Mouse (Mus musculus) liver, embryonic 14.5 days (tissue): ENCODE data around the gene Cyp4f15. TPM values are rescaled to one million over a fixed set of nuclear protein-coding genes. Genes with fewer than 3 reads are reported as not detected.

ENCODE experiments used
- ATAC-seq: fragments of 200-750 bp; cut with Nextera tagmentation; 2 replicates; pipeline ENCODE4 v1.8.0; 2017; ENCODE audit warnings: moderate number of reproducible peaks, mild to moderate bottlenecking, moderate library complexity; ENCODE audit not compliant: insufficient read depth
- DNase-seq, 3 experiments: peaks; one replicate each; pipeline ENCODE4 v3.0.0-alpha.2; 2012 to 2013; ENCODE audit warnings: low read depth in 3 of 3, low spot score in 3 of 3
- H3K27ac ChIP-seq: fragments of 300-500 bp; sonication (generic); 2 replicates; pipeline ENCODE4 v1.5.1; 2014; ENCODE audit warnings: moderate library complexity, mild to moderate bottlenecking, control low read depth, inconsistent platforms
- H3K27me3 ChIP-seq: fragments of 300-500 bp; sonication (generic); 2 replicates; pipeline ENCODE4 v1.6.1; 2014; ENCODE audit warnings: mild to moderate bottlenecking, low read length, moderate library complexity; ENCODE audit not compliant: control insufficient read depth, insufficient read depth
- H3K36me3 ChIP-seq: fragments of 300-500 bp; sonication (generic); replicated peaks from 2 replicates; pipeline ENCODE4 v1.6.1; 2014; ENCODE audit warnings: low read depth; ENCODE audit not compliant: control insufficient read depth, insufficient read depth
- H3K4me1 ChIP-seq, 2 experiments: fragments of 200-500 bp in 1 of 2; fragments of 300-500 bp in 1 of 2; sonication (generic) in 1 of 2; replicated peaks; 2 replicates each; pipeline ENCODE4 v1.6.1; 2012 to 2014; ENCODE audit warnings: antibody characterized with exemption in 1 of 2, inconsistent platforms in 1 of 2, low read length in 1 of 2; ENCODE audit not compliant: control insufficient read depth in 2 of 2, insufficient read depth in 2 of 2
- H3K4me2 ChIP-seq: fragments of 300-500 bp; sonication (generic); 2 replicates; pipeline ENCODE4 v1.6.1; 2014; ENCODE audit warnings: low read depth, mild to moderate bottlenecking, control low read depth, moderate library complexity
- H3K4me3 ChIP-seq, 2 experiments: fragments of 200-500 bp in 1 of 2; fragments of 300-500 bp in 1 of 2; sonication (generic) in 1 of 2; 2 replicates each; pipeline ENCODE4 v1.5.1; 2012 to 2014; ENCODE audit warnings: low read depth in 2 of 2, low read length in 2 of 2, mild to moderate bottlenecking in 2 of 2, control low read depth in 1 of 2, inconsistent platforms in 1 of 2, moderate library complexity in 1 of 2; ENCODE audit not compliant: insufficient read depth in 1 of 2
- H3K9ac ChIP-seq: fragments of 300-500 bp; sonication (generic); replicated peaks from 2 replicates; pipeline ENCODE4 v1.6.1; 2014; ENCODE audit warnings: mild to moderate bottlenecking, control low read depth, moderate library complexity
- H3K9me3 ChIP-seq: fragments of 300-500 bp; sonication (generic); 2 replicates; pipeline ENCODE4 v1.6.1; 2016; ENCODE audit warnings: low read length, mixed read lengths; ENCODE audit not compliant: control insufficient read depth
- CTCF ChIP-seq: IDR thresholded peaks from 2 replicates; pipeline ENCODE4 v1.5.1; 2016; ENCODE audit warnings: antibody characterized with exemption, low read depth, control low read depth
- EP300 ChIP-seq: IDR thresholded peaks from 2 replicates; pipeline ENCODE4 v1.6.1; 2016; ENCODE audit warnings: antibody characterized with exemption, low read depth
- WGBS: fragments of 180-500 bp; shearing (Covaris S2); extraction: QIAGEN DNeasy Blood & Tissue Kit; methylation state at CpG from one replicate; pipeline ENCODE4 v1.1.7; 2014; ENCODE audit not compliant: insufficient replicate concordance; 5-methylcytosine and 5-hydroxymethylcytosine counted together
- polyA plus RNA-seq, 2 experiments: library from polyadenylated mRNA; depleted of rRNA in 1 of 2; stranded (reverse) in 1 of 2; unstranded in 1 of 2; fragments of >200 nt; fragmentation: Nextera tagmentation in 1 of 2; extraction: Ambion mirVana in 1 of 2; gene quantifications; 2 replicates each; pipeline versions ENCODE4 v1.2.1 to v1.2.3; 2012 to 2014

Gene Cyp4f15
- polyA plus RNA-seq (2012; rRNA removed) = 3.9 and 4.4 TPM in 2 replicates
- polyA plus RNA-seq (2014; fragmentation: Nextera tagmentation; extraction: Ambion mirVana) = 2.3 and 3.0 TPM in 2 replicates

- Histone ChIP-seq H3K27me3 (no peaks in the 10 kb centered on the region), H3K9ac (no peak within 1 kb of the TSS), H3K4me2 (peak within 1 kb of the TSS; percentile 42), H3K4me3 (peak within 1 kb of the TSS; percentile 2 to 24; a peak in 1 of 4 replicates), H3K27ac (no peak within 1 kb of the TSS), H3K36me3 (no peaks in the 10 kb centered on the region), H3K9me3 (no peaks in the 10 kb centered on the region), H3K4me1 (peaks cover 0 to 2% of the 10 kb centered on the region in 2 experiments; a peak in 1 of 4 replicates)
- DNase-seq (no peak), ATAC-seq (peak; percentile 60; the same call in 1 of the 2 replicates)
- 25% methylated on average over 7 of the region's 7 CpGs for WGBS
- TF ChIP-seq EP300 (no peak), CTCF (no peak)
Measured at GRCm38 (mm10) chr17:32685048-32685750, at the start of gene Cyp4f15. TSS of gene Cyp4f15 (plus strand) at chr17:32685627.

GRCm38 (mm10) chr17:32636341-32636740 lies 49.1 kb upstream of the Cyp4f15 start:
- H3K4me1 ChIP-seq = 0 out of 4 replicates have a peak, but pooled peaks cover 0 to 3% of the 10 kb centered on the region in 2 experiments
- no peak overlapping the region for H3K4me3 ChIP-seq
- whole genome bisulfite sequencing = 50% methylated on average over 3 of the region's 3 CpGs
- TF ChIP-seq CTCF = no peak
- no peaks in the 10 kb centered on the region for H3K27me3 ChIP-seq
- H3K27ac ChIP-seq = no peak overlapping the region
- no peaks in the 10 kb centered on the region for H3K9me3 ChIP-seq
- H3K36me3 ChIP-seq = no peaks in the 10 kb centered on the region
- no peak overlapping the region for H3K4me2 ChIP-seq
- ATAC-seq (no peak), DNase-seq (no peak)
- H3K9ac ChIP-seq = no peak overlapping the region

- H3K36me3 ChIP-seq = no peaks in the 10 kb centered on the region
- ATAC-seq (no peak), DNase-seq (no peak)
- H3K4me3 ChIP-seq = no peak overlapping the region
- H3K4me1 ChIP-seq = 0 out of 4 replicates have a peak, but pooled peaks cover 0 to 3% of the 10 kb centered on the region in 2 experiments
- H3K4me2 ChIP-seq = no peak overlapping the region
- WGBS = 52% methylated on average over 2 of the region's 2 CpGs
- H3K9me3 ChIP-seq = no peaks in the 10 kb centered on the region
- H3K9ac ChIP-seq = no peak overlapping the region
- TF ChIP-seq CTCF (no peak), EP300 (no peak)
- H3K27ac ChIP-seq = no peak overlapping the region
- no peaks in the 10 kb centered on the region for H3K27me3 ChIP-seq
Measured at GRCm38 (mm10) chr17:32637151-32637550, 48.3 kb upstream of the Cyp4f15 start.

GRCm38 (mm10) chr17:32646631-32647030 lies 38.8 kb upstream of the Cyp4f15 start:
- H3K9me3 ChIP-seq = no peaks in the 10 kb centered on the region
- ATAC-seq (no peak), DNase-seq (no peak)
- H3K27me3 ChIP-seq = no peaks in the 10 kb centered on the region
- 65% methylated on average over 4 of the region's 4 CpGs for WGBS
- no peak overlapping the region for H3K4me2 ChIP-seq
- H3K36me3 ChIP-seq = no peaks in the 10 kb centered on the region
- no peak overlapping the region for H3K9ac ChIP-seq
- no peak overlapping the region for H3K27ac ChIP-seq
- TF ChIP-seq EP300 (no peak), CTCF (no peak)
- no peak overlapping the region for H3K4me3 ChIP-seq
- H3K4me1 ChIP-seq = no peaks in the 10 kb centered on the region

GRCm38 (mm10) chr17:32653860-32654259 lies 31.6 kb upstream of the Cyp4f15 start:
- Histone ChIP-seq H3K4me2 (no peak overlapping the region), H3K9me3 (no peaks in the 10 kb centered on the region), H3K4me3 (no peak overlapping the region), H3K27ac (no peak overlapping the region), H3K4me1 (no peaks in the 10 kb centered on the region), H3K9ac (no peak overlapping the region), H3K27me3 (no peaks in the 10 kb centered on the region), H3K36me3 (no peaks in the 10 kb centered on the region)
- ATAC-seq = no peak
- no peak for TF ChIP-seq CTCF
- no peak for TF ChIP-seq EP300
- 61% methylated on average over 4 of the region's 4 CpGs for WGBS
- no peak for DNase-seq
